Mouse (Mus musculus): ENCODE data around the gene Trpm3. TPM values are rescaled to one million over a fixed set of nuclear protein-coding genes. Genes with fewer than 3 reads are reported as not detected.

The Trpm3 gene
- polyA plus RNA-seq, 1 experiment from 2014 or later: 3.2 TPM

DNA sequence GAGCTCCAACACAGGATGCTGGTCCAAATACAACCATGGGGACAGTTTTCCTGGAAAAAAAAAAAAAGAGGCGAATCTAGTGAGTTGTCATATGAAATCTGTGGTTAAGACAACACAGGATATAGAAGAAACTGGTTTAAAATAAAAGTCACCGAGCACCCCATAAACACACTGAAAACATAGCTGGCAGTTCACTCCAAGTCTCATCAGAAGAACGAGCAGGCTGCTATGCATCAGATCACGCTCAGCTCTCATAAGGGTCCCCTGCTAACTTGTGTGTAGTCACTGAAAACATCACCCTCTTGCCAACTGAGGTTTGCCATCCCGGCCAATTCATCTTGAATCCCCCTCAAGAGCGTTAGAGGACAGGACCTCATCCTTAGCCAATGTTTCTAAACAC lies 476.5 kb downstream of the Trpm3 start:
- Histone ChIP-seq H3K4me2 (replicated peaks; ENCODE audit: low read depth, low read length) (no peak overlapping the region), H3K27me3 (ENCODE audit: insufficient read depth, low read length) (no peaks in the 10 kb centered on the region), H3K36me3 (ENCODE audit: insufficient read depth, low read length) (no peaks in the 10 kb centered on the region), H3K9ac (replicated peaks; ENCODE audit: low read length) (no peak overlapping the region), H3K9me3 (ENCODE audit: low read length) (peaks cover 2% of the 10 kb centered on the region; the same call in 1 of the 2 replicates), H3K4me1 (ENCODE audit: insufficient read depth, low read length) (no peaks in the 10 kb centered on the region), H3K27ac (ENCODE audit: low read length) (no peak overlapping the region), H3K4me3 (ENCODE audit: low read length) (no peak overlapping the region)
- 85% methylated on average over 6 of the region's 6 CpGs for WGBS
- no peak for ATAC-seq (ENCODE audit: low FRiP score, low TSS enrichment)

DNA sequence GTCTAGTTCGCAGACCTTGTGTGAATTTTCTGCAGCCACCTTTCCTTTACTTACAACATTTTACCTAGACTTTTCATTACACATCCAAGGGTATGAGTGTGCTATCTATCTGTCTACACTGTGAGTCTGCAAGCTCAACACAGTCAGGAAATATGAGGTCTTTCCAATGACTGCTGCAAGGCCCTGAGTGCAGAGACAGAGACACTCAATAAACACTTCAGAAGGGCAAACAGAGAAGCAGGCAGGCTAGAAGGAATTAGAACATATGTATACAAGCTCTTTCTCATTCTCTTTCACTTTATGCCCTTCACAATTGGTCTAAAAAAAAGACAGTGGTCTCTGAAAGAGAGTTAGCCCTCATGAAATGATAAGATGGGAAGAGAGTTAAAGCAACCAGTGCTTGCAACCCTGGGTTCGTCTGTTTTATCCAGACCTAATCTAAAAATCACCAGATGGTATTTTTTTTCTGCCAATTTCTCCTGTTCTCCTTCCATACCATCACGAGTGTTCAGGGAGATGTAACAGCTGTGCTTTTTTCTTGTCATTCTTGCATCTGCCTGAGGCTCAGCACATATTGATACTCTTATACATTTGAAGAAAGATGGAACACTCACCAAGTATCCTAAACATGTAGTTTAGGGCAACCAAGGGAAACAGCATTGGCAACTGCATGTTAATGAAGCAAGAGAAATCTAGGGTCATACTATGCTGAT lies 486.1 kb downstream of the Trpm3 start:
- no peak overlapping the region for H3K9ac ChIP-seq (replicated peaks; ENCODE audit: low read length)
- H3K4me2 ChIP-seq (replicated peaks; ENCODE audit: low read depth, low read length): no peak overlapping the region
- 66% methylated on average over 3 of the region's 3 CpGs for WGBS
- H3K27ac ChIP-seq (ENCODE audit: low read length): no peak overlapping the region
- no peaks in the 10 kb centered on the region for H3K36me3 ChIP-seq (ENCODE audit: insufficient read depth, low read length)
- H3K4me1 ChIP-seq (ENCODE audit: insufficient read depth, low read length): no peaks in the 10 kb centered on the region
- H3K27me3 ChIP-seq (ENCODE audit: insufficient read depth, low read length): no peaks in the 10 kb centered on the region
- H3K9me3 ChIP-seq (ENCODE audit: low read length): no peaks in the 10 kb centered on the region
- H3K4me3 ChIP-seq (ENCODE audit: low read length): no peak overlapping the region
- ATAC-seq (ENCODE audit: low FRiP score, low TSS enrichment): no peak

DNA sequence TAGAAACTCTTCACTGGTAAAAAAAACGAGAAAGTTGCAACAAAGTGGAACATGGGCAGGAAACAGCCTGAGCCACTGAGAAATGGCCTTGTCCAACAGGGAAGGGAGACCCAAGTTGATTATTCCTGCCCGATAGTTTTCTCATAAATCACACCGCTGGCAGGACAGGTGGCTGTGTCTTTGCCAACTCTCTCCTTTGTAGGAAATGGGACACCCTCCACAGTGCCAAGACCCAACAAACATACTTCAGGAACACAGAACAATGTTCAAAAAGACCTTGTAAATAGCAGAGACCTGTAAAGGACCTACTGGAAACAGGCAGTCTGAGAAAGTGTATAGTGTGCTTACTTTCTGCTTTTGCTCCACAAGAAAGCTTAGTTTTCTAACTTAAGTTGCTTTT lies 490.0 kb downstream of the Trpm3 start:
- H3K4me3 ChIP-seq (ENCODE audit: low read length): no peak overlapping the region
- no peak for ATAC-seq (ENCODE audit: low FRiP score, low TSS enrichment)
- no peaks in the 10 kb centered on the region for H3K9me3 ChIP-seq (ENCODE audit: low read length)
- H3K9ac ChIP-seq (replicated peaks; ENCODE audit: low read length): no peak overlapping the region
- no peaks in the 10 kb centered on the region for H3K27me3 ChIP-seq (ENCODE audit: insufficient read depth, low read length)
- no peaks in the 10 kb centered on the region for H3K4me1 ChIP-seq (ENCODE audit: insufficient read depth, low read length)
- WGBS: 61% methylated on average over 3 of the region's 3 CpGs
- no peak overlapping the region for H3K4me2 ChIP-seq (replicated peaks; ENCODE audit: low read depth, low read length)
- no peak overlapping the region for H3K27ac ChIP-seq (ENCODE audit: low read length)
- no peaks in the 10 kb centered on the region for H3K36me3 ChIP-seq (ENCODE audit: insufficient read depth, low read length)

DNA sequence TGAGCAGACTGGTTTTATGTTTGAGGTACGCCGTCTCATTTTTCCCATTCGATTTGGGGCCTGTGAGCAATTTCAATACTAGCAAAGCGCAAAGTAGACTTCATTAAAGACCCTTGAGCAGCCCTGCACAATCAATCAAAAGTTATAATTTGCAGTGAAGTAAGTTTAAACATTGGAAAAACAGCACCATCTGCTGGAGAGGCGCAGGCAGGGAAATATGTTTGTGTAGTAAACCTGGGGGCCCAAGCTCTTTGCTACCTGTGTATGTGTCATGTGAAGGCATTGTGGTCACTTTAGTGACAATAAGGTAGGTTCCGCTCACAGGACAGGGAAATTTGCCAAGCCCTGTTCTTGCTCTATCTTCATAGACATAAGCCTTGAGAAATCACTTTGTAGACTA lies 492.5 kb downstream of the Trpm3 start:
- Histone ChIP-seq H3K27me3 (ENCODE audit: insufficient read depth, low read length) (no peaks in the 10 kb centered on the region), H3K9me3 (ENCODE audit: low read length) (no peaks in the 10 kb centered on the region), H3K4me2 (replicated peaks; ENCODE audit: low read depth, low read length) (0 out of 2 replicates have a peak overlapping the region, but pooled peaks have one; percentile 22), H3K9ac (replicated peaks; ENCODE audit: low read length) (no peak overlapping the region), H3K4me3 (ENCODE audit: low read length) (no peak overlapping the region), H3K4me1 (ENCODE audit: insufficient read depth, low read length) (peaks cover 2% of the 10 kb centered on the region; the same call in 1 of the 2 replicates), H3K36me3 (ENCODE audit: insufficient read depth, low read length) (no peaks in the 10 kb centered on the region), H3K27ac (ENCODE audit: low read length) (no peak overlapping the region)
- ATAC-seq (ENCODE audit: low FRiP score, low TSS enrichment): no peak
- WGBS: 49% methylated on average over 6 of the region's 6 CpGs

DNA sequence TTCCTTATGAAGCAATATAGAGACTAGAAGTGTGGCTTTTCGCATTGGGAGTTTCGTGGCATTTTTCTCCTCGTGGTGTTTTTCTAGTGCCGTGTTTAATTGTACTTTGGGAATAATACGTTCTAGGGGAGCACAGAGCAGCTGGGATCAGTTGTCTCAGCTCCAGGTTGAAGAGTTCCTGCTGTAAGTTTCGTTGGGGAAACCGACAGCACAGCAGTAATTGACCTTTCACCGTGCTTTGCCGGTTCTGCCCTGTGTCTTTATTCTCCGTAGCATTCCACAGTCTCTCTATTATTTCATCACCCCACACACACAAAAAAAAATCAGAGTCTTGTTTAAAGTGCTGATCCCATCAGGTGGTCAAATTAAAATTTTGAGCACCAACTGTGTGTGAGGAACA lies 496.8 kb downstream of the Trpm3 start:
- Histone ChIP-seq H3K4me1 (ENCODE audit: insufficient read depth, low read length) (peaks cover 2% of the 10 kb centered on the region; the same call in 1 of the 2 replicates), H3K36me3 (ENCODE audit: insufficient read depth, low read length) (no peaks in the 10 kb centered on the region), H3K9ac (replicated peaks; ENCODE audit: low read length) (no peak overlapping the region), H3K27me3 (ENCODE audit: insufficient read depth, low read length) (no peaks in the 10 kb centered on the region), H3K4me3 (ENCODE audit: low read length) (no peak overlapping the region), H3K4me2 (replicated peaks; ENCODE audit: low read depth, low read length) (no peak overlapping the region), H3K27ac (ENCODE audit: low read length) (no peak overlapping the region), H3K9me3 (ENCODE audit: low read length) (no peaks in the 10 kb centered on the region)
- peak; percentile 54; the same call in 1 of the 2 replicates for ATAC-seq (ENCODE audit: low FRiP score, low TSS enrichment)
- 10% methylated on average over 10 of the region's 10 CpGs for WGBS

DNA sequence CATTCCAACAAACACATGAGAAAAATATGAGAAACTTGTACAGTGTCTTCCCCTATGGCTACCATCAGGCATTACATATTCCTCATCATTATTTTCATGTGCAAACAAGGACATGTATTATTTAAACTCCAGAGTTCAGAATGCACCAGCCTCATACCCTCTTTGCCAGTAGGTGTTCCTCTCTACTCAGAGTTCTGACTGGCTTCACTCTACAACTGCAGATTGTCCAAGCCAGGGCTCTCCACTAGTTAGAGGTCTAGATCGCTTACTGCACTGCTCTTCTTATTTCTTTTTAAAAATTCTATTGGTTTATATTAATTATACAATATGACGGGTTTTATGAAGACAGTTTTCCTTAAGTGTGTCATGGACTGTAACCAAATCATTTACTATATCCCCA lies 498.9 kb downstream of the Trpm3 start:
- Histone ChIP-seq H3K4me1 (ENCODE audit: insufficient read depth, low read length) (peaks cover 9% of the 10 kb centered on the region), H3K4me2 (replicated peaks; ENCODE audit: low read depth, low read length) (no peak overlapping the region), H3K9me3 (ENCODE audit: low read length) (no peaks in the 10 kb centered on the region), H3K27me3 (ENCODE audit: insufficient read depth, low read length) (no peaks in the 10 kb centered on the region), H3K4me3 (ENCODE audit: low read length) (no peak overlapping the region), H3K27ac (ENCODE audit: low read length) (no peak overlapping the region), H3K36me3 (ENCODE audit: insufficient read depth, low read length) (no peaks in the 10 kb centered on the region), H3K9ac (replicated peaks; ENCODE audit: low read length) (no peak overlapping the region)
- 93% methylated on average over 2 of the region's 2 CpGs for WGBS
- ATAC-seq (ENCODE audit: low FRiP score, low TSS enrichment): no peak

DNA sequence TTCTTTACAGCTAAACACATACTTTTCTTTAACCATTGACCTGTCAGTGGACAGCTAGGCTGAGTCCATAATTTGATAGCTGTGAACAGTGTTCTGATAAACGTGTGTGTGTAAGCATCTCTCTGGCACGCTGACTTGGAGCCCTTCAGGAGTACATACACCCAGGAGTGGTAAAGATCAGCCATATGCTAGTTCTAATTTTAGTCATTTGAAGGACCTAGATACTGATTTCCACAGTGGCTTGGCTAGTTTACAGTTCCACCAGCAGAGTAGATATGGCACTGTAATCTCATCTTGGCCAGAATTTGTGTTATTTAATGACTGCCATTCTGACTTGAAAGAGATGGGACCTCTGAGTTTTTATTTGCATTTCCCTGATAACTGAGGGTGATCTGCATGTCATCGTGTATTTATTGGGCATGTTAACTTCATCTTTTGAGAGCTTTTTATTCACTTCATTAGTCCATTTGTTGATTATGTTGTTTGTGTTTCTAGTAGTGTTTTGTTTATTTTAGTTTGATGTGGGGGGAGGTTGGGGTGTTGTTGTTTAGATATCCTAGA lies 499.6 kb downstream of the Trpm3 start:
- Histone ChIP-seq H3K4me2 (replicated peaks; ENCODE audit: low read depth, low read length) (no peak overlapping the region), H3K27ac (ENCODE audit: low read length) (no peak overlapping the region), H3K27me3 (ENCODE audit: insufficient read depth, low read length) (no peaks in the 10 kb centered on the region), H3K36me3 (ENCODE audit: insufficient read depth, low read length) (no peaks in the 10 kb centered on the region), H3K9me3 (ENCODE audit: low read length) (no peaks in the 10 kb centered on the region), H3K9ac (replicated peaks; ENCODE audit: low read length) (no peak overlapping the region), H3K4me1 (ENCODE audit: insufficient read depth, low read length) (peaks cover 9% of the 10 kb centered on the region), H3K4me3 (ENCODE audit: low read length) (no peak overlapping the region)
- no peak for ATAC-seq (ENCODE audit: low FRiP score, low TSS enrichment)
- WGBS: 72% methylated on average over 3 of the region's 3 CpGs

DNA sequence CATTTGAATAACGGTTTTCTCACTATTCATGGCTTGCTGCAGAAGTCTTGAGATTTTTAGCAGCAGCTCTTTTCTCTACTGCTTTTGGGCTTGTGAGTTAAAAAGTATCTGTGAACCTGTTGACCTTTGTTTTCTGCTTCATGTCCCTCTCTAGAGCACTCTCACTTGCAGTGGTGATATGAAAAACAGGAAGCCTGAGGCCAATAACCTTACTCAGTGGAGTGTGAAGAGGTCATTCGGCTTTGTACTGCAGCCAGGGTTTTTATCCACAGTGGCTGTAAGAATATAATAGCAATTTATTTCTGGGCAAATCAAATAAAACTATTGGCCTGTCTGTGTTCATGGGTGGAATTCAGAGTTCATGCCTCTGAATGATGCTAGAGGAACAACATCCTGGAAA lies 503.3 kb downstream of the Trpm3 start:
- H3K4me1 ChIP-seq (ENCODE audit: insufficient read depth, low read length): peaks cover 7% of the 10 kb centered on the region
- H3K27ac ChIP-seq (ENCODE audit: low read length): no peak overlapping the region
- no peak overlapping the region for H3K9ac ChIP-seq (replicated peaks; ENCODE audit: low read length)
- H3K9me3 ChIP-seq (ENCODE audit: low read length): no peaks in the 10 kb centered on the region
- WGBS: 42% methylated on average over 2 of the region's 2 CpGs
- H3K27me3 ChIP-seq (ENCODE audit: insufficient read depth, low read length): no peaks in the 10 kb centered on the region
- no peak overlapping the region for H3K4me2 ChIP-seq (replicated peaks; ENCODE audit: low read depth, low read length)
- H3K36me3 ChIP-seq (ENCODE audit: insufficient read depth, low read length): no peaks in the 10 kb centered on the region
- H3K4me3 ChIP-seq (ENCODE audit: low read length): no peak overlapping the region
- ATAC-seq (ENCODE audit: low FRiP score, low TSS enrichment): peak; percentile 73; the same call in 1 of the 2 replicates

DNA sequence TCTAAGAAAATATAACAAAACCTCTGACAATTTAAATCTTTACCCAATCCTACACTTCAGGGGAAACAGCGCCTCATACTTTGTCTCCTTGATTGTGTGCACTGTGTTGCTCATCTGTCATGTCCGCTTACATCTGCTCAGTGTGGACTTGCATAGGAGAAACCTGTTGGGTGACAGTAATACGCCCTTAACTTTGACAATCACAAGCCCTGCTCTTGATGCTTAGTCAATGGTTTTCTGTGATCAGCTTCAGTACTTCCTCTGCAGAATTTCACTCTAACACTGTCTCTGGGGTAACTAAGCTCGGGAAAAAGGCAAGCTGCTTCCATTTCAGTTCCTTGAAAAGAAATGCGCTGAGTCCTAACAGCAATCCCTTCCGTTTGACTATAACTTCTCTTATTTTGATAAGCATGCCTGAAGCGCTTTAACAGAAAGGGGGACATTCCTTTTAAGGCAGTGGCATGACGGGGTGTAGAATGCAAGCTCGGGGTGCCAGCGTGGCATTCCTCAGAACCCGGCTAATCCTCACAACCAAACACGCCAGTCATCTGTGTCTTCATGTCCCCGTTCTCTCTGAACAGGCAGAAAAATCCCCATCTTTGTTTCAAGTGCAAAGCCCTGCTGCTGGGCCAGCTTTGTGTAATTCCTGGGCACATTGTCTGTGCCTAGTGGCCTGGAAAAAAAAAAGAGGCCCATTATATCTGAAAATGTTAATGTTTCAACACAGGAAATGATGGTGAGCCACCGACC lies 517.8 kb downstream of the Trpm3 start:
- H3K27ac ChIP-seq (ENCODE audit: low read length): peak overlapping the region; percentile 21
- 0 out of 2 replicates have a peak, but pooled peaks cover 2% of the 10 kb centered on the region for H3K9me3 ChIP-seq (ENCODE audit: low read length)
- no peaks in the 10 kb centered on the region for H3K36me3 ChIP-seq (ENCODE audit: insufficient read depth, low read length)
- no peak overlapping the region for H3K4me3 ChIP-seq (ENCODE audit: low read length)
- no peak for ATAC-seq (ENCODE audit: low FRiP score, low TSS enrichment)
- H3K27me3 ChIP-seq (ENCODE audit: insufficient read depth, low read length): no peaks in the 10 kb centered on the region
- no peak overlapping the region for H3K9ac ChIP-seq (replicated peaks; ENCODE audit: low read length)
- H3K4me1 ChIP-seq (ENCODE audit: insufficient read depth, low read length): peaks cover 15% of the 10 kb centered on the region
- 60% methylated on average over 14 of the region's 14 CpGs for WGBS
- H3K4me2 ChIP-seq (replicated peaks; ENCODE audit: low read depth, low read length): no peak overlapping the region

DNA sequence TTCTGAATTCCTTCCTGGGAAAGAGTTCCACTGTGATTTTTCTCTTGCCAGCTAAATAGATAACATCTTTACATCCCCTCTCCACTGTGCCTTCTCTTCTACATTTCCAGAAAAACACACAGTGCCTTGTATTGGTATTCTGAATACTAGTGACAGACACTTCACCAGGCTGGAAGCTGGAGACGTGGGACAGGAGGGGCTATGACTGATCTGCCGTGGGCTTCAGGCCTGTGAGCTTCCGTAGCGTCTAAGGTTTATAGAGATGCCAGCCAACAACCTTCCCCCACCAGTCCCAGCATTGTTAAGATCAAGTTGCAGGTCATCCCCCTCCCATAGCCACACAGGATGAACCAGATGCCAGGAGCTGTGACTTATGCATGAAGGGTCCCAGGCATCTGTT lies 518.4 kb downstream of the Trpm3 start:
- Histone ChIP-seq H3K9ac (replicated peaks; ENCODE audit: low read length) (no peak overlapping the region), H3K4me1 (ENCODE audit: insufficient read depth, low read length) (peaks cover 15% of the 10 kb centered on the region), H3K36me3 (ENCODE audit: insufficient read depth, low read length) (no peaks in the 10 kb centered on the region), H3K4me2 (replicated peaks; ENCODE audit: low read depth, low read length) (no peak overlapping the region), H3K9me3 (ENCODE audit: low read length) (0 out of 2 replicates have a peak, but pooled peaks cover 2% of the 10 kb centered on the region), H3K27ac (ENCODE audit: low read length) (peak overlapping the region; percentile 21; the same call in 1 of the 2 replicates), H3K27me3 (ENCODE audit: insufficient read depth, low read length) (no peaks in the 10 kb centered on the region), H3K4me3 (ENCODE audit: low read length) (no peak overlapping the region)
- WGBS: 25% methylated on average over 4 of the region's 4 CpGs
- peak; percentile 73; the same call in 1 of the 2 replicates for ATAC-seq (ENCODE audit: low FRiP score, low TSS enrichment)

Data from kidney, embryonic 16.5 days (tissue).